Mouse (Mus musculus): ENCODE results near the gene Rnf121. TPM values are rescaled to one million over a fixed set of nuclear protein-coding genes. Genes with fewer than 3 reads are reported as not detected.
"Not testable (repeated sequence)": the region's sequence is repeated elsewhere in the genome, so short reads cannot be mapped to it uniquely, and the experiment has no call there.

The Rnf121 gene
- total RNA-seq, 4 experiments from 2014 or later: 34.1 to 56.0 (median 38.4) TPM

DNA sequence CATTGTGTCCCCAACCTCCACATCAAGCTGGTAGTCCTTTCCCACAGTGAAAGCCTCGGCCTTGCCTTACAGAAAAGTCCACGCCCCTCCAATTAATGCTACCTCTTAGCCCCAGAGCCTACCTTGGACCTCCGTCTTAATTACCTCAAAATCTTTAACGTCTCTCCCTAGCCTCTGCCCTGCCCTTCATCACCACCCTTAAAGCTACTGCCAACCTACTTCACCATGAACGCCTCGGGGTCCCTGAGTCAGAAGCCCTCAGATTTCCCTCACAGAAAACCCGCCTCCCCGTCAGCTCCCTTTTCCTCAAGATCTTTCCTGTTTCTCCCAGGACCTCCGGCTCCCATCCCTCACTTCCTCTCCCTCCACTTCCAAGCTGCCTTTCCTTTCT, 619 bp downstream of the Rnf121 start:
- no peak for DNase-seq

- no peak for DNase-seq
These were observed 1.4 kb downstream of the Rnf121 start for GRCm38 (mm10) chr7:102063891-102064290.

- no peak for DNase-seq
These were observed 3.1 kb downstream of the Rnf121 start for GRCm38 (mm10) chr7:102062203-102062602.

- DNase-seq: no peak
These were observed 3.9 kb downstream of the Rnf121 start for GRCm38 (mm10) chr7:102061353-102061752.

GRCm38 (mm10) chr7:102048524-102048923, 16.7 kb downstream of the Rnf121 start:
- not testable (repeated sequence) for DNase-seq

- DNase-seq: no peak
These were observed 23.0 kb downstream of the Rnf121 start for GRCm38 (mm10) chr7:102042314-102042713.

DNA sequence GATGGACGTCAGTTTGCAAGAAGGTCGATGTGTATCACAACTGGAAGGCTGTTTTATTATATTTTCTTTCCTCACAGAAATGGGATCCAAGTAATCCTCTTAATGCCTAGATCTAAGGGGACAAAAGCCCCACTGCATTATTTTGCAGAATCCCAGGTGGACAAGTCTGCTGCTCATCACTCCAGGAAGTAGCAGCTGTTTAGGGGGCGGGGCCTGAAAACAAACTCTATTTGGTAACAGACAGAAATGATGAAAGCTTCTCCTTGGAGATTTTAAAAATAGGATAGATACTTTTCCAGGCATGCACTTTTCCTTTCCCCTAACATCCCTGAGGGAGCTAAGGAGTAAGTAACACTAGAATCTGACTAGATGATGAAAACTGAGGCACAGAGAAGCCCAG, 28.0 kb downstream of the Rnf121 start:
- DNase-seq: no peak

DNA sequence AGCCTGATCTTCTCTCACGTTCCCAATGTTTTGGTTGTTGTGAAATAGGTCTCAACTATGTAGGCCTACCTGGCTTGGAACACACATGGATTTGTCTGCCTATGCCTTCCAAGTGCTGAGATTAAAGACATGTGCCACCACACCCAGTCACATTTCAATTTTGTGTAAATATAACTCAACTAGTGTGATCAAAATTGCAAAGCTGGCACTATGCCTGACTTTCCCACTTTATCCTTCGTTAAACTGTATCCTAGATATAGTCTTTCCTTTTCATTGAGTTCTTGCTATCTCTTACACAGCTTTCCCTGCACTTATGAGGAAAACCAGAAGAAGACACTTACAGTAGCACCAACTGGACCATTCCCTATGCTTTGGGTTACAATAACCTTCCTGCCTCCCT, 29.7 kb downstream of the Rnf121 start:
- DNase-seq: no peak

GRCm38 (mm10) chr7:102034904-102035303, 30.4 kb downstream of the Rnf121 start:
- DNase-seq: no peak

GRCm38 (mm10) chr7:102025187-102026119, 39.8 kb downstream of the Rnf121 start:
- DNase-seq: no peak

DNA sequence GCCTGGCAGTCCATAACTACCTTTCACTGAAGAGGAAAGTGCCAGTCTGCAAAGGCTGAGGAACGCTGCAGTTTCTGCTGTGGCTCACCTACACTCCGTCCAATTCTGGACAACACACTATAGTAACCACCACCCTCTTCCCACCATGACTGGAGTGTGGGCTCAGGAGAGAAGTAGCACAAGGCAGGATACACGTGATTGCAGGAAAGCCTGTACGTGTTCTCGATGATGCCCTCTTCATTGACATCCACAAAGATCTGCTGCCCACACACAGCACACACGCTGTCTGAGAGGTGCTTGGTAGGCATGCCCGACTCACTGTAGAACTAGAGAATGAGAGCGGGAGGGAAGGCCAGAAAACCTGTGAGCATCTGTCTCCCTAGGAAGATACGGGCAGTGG, 41.4 kb downstream of the Rnf121 start:
- no peak for DNase-seq

DNA sequence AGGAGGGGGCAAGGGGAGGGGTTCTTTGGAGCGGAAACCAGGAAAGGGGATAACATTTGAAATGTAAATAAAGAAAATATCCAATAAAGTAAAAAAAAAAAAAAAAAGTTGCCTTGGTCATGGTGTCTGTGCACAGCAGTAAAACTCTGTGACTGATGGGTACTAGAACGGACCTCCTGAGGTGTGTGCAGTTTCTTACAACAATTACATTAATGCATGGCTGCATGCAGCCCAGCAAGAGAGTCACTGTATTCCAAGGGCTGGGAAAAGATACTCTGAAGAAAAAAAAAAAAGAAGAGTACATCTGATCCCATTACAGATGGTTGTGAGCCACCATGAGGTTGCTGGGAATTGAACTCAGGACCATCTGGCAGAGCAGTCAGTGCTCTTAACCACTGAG, 44.3 kb downstream of the Rnf121 start:
- not testable (repeated sequence) for DNase-seq

- no peak for DNase-seq
These were observed 45.9 kb downstream of the Rnf121 start for GRCm38 (mm10) chr7:102019362-102019761.

DNA sequence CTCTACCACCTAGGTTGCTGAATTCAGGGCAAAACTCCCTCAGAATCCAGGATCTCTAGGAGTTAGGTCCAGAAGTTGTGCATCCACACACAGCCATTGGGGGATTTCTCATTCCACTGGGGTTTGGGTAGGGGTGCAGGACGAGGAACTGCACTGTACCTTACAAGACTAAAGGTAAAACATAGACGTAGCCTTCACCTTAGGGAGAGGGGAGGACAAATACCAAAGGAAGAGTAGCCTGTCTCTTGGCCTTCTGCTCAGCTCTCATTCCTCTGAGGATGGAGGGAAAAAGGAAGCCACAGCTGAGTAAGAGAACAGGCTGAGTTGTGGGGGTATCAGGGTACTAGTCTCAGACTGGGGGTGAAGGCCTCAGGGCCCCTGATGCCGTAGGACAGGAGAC, 46.7 kb downstream of the Rnf121 start, which contains the start of gene Il18bp:
Gene Il18bp (minus strand): TSS at position 101 of the 400 bp plus-strand sequence.
- DNase-seq: no peak

DNA sequence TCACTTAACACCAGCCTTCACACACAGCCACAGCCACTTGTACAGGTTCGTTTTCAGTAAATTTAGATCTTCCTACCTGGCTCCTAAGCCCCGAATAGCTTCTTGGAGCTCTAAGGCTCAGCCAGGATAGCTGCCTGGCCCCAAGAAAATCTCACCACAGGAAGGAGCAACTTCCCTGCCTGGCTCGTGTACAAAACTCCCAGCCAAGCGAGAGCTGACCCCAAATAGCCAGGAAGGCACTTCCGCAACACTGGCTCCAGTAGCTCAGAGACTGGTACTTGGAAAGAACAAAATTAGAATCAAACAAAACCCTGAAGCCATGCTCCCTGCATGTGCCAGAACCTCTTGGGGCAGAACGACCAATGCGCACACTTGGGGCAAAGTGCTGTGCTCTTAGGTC, 47.2 kb downstream of the Rnf121 start:
- no peak for DNase-seq

DNA sequence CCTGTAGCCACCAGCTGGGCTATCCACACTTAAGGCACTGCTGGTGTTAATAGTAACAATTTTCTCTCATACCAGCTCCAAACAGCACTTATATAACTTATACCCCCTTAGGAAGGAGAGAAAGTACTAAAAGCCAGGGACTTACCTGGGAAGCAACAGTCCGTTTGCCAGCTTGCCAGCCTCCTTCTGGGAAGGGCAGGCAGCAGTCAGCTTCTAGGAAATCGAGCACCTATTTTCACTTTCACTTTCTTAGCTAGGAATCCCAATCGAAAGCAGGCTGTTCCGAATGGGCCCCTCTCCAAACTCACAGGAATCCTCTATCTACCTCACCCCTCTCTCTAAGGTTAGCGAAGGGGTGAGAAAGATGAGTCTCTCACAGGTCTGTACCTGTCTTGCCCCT, 47.8 kb downstream of the Rnf121 start:
- no peak for DNase-seq

DNA sequence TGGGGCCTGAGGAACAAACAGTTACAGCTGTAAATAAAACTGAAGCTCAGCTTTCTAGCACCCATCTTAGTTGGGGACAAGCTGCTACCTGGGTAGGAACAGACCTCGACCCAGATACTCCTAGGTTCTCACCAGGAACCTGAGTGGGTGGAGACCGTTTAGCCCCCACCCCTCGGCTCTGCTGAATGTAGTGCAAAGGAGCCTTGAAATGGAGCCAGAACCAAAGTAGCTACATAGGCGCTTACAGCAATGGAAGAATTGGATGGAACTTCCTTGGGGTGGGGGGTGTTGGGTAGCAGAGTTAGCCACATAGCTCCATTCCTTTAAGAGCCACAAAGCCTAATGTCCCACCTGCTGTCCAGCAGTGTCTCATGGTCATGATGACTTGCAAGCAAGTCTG, 48.3 kb downstream of the Rnf121 start:
- DNase-seq: no peak

DNA sequence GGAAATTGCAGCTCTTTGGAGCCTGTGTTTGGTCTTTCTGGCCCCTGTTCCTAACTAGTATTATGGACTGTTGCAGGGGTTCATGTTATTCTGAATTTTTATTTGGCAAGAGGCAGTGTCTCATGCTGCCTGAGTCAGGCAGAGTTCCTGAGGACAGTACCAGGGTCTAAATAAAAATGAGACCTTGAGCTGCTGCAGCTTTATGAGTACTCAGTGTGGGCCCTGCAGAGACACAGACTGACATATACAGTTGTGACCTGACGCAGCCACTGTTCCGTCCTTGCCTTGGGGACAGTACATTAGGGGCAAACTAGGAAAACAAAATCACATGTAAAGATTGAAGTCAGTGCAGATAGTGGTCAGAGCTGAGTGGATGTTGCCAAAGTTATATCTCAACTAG, 50.3 kb downstream of the Rnf121 start:
- no peak for DNase-seq

- DNase-seq: no peak
These were observed 51.9 kb downstream of the Rnf121 start for GRCm38 (mm10) chr7:102013416-102013815.

GRCm38 (mm10) chr7:102011855-102012254, 53.4 kb downstream of the Rnf121 start:
- no peak for DNase-seq

DNA sequence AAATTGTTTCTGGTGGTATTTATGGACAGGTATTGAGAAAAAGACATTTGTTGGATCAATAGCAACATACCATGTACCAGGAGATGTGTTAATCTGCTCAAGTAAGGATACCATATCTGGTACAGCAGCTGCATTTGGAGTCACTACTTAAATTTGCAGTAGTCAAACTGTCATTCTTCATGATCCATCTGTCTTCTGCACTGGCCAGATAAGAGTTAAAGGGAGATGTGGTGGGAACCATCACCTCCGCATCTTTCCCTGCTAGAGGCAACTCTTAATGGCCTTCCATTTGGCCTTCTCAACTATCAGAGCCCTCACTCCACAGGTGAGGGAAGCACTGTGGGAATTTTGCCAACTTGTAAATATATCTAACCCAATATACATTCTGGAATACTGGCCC, 58.7 kb downstream of the Rnf121 start:
- no peak for DNase-seq

DNA sequence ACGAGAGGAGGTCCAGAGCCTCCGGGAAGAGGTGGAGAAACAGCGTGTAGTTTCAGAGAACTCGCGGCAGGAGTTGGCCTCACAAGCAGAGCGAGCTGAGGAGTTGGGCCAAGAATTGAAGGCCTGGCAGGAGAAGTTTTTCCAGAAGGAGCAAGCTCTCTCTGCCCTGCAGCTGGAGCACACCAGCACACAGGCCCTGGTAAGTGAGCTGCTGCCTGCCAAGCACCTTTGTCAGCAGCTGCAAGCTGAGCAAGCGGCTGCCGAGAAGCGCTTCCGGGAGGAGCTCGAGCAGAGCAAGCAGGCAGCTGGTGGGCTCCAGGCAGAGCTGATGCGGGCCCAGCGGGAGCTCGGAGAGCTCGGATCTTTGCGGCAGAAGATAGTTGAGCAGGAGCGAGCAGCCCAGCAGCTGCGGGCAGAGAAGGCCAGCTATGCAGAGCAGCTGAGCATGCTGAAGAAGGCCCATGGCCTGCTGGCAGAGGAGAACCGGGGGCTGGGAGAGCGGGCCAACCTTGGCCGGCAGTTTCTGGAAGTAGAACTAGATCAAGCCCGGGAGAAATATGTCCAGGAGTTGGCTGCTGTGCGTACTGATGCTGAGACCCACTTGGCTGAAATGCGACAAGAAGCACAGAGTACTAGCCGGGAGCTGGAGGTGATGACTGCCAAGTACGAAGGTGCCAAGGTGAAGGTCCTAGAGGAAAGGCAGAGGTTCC, 64.2 kb downstream of the Rnf121 start:
- DNase-seq: no peak

- no peak for DNase-seq
These were observed 65.0 kb downstream of the Rnf121 start for GRCm38 (mm10) chr7:102000296-102000695.
